Mouse (Mus musculus): Measurements from ENCODE around the gene Phgr1. TPM values are rescaled to one million over a fixed set of nuclear protein-coding genes. Genes with fewer than 3 reads are reported as not detected.

The Phgr1 gene
- total RNA-seq, 2 experiments from 2014 or later: not detected

- peak; percentile 48 to 55 for DNase-seq
- intact Hi-C loops (cut with DNase I): no loop called here
Measured at GRCm38 (mm10) chr2:118749341-118749884, 23.2 kb upstream of the Phgr1 start.

DNA sequence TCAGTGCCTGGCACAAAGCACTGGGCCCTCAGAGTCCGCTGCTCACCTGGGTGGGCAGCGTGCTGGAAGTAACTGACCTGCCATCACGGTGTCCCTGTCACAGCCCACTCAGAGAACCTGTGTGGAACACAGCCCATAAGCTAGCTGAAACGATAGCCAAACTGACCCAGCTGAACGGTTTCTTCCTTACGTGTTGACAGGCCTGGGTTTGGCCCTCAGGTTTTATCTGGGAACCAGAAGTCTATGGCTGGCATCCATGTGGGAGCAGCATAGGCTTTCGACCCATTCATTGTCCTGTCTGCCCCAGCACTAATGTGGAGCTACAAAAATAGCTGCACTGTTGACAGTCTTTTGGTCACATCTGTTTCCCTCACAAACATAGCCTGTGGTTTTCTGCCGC is 22.1 kb upstream of the Phgr1 start:
- DNase-seq: peak; percentile 63 to 82
- intact Hi-C loops (cut with DNase I): no loop called here

DNA sequence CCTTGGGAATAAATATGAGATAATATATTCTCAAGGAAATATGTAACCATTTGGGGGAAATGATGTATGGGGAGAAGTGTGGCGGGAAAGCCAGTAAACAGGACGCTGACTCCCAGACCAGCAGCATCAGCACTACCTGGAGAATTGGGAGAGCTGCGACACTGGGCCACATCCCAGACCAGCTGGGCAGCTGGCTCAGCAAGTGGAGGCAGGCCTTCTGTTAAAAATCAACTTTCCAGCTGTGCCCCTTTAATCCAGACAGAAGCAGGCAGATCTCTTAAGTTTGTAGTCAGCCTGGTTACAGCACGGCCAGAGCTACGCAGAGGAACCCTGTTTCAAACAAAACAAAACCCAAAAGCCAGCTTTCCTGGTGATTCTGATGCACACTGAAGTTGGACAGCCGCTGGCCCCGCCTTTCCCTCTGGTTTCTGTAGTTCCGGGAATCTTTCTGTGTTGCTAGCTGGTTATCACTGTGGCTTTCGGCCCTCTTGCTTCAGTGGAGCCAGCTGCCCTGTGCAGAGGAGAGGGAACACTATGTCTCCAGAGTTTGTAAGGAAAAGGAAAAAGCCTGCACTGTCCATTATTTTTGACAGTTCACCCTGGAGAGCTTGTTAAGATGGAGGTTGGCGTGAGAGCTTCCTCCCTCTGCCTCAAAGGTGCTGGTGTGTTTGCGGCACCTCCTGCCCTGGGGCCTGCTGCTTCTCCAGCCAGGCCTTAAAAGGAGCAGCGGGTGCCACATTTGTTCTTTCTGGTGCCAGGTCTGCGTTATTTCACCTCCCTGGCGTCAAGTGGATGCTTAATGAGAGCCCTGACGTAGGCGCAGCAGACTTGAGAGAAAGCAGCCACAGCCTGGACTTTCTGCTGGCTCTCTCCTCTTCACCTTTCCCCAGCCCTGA is 20.4 kb upstream of the Phgr1 start:
- intact Hi-C loops (cut with DNase I): no loop called here
- DNase-seq: peak; percentile 47 to 49

- DNase-seq: no peak
- intact Hi-C loops (cut with DNase I): no loop called here
Measured at GRCm38 (mm10) chr2:118752792-118753108, 19.8 kb upstream of the Phgr1 start.

DNA sequence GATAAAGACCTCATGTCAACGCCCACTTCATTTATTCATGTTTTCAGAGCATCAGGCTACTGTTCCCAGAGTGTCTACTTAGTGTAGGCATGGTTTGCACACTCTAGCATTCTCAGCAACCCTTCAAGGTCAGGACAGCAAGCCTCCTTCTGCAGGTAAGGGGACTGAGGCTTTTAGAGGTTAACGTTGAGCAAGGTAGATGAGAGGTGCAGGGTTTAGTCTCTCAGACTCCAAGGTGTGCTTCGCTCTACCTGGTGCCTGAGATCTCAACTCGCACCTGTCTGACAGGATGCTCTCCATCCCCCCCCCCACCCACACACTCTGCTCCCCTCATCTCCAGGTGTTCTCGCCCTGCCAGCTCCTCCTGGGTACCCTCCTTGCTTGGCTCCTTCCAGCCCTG is 18.4 kb upstream of the Phgr1 start:
- DNase-seq: no peak
- intact Hi-C loops (cut with DNase I): no loop called here

DNA sequence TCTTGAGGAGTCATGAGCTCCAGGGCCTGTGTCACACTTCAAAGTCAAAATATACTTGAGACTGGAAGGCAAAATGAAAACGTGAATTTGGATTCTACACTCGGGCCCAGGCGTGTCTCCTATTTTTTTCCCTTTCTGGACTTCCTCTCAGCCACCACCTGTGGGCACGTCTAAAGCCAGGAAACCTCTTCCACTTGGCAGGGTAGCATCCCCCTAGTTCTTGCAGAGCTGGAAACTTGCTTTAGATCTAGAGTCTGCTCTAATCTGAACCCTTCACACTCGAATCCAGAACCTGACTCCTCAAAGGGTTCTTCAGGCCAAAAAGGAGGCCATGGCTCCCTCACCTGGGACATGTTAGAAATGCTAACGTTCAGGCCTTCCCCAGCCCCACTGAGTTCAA is 17.2 kb upstream of the Phgr1 start:
- intact Hi-C loops (cut with DNase I): no loop called here
- no peak for DNase-seq

DNA sequence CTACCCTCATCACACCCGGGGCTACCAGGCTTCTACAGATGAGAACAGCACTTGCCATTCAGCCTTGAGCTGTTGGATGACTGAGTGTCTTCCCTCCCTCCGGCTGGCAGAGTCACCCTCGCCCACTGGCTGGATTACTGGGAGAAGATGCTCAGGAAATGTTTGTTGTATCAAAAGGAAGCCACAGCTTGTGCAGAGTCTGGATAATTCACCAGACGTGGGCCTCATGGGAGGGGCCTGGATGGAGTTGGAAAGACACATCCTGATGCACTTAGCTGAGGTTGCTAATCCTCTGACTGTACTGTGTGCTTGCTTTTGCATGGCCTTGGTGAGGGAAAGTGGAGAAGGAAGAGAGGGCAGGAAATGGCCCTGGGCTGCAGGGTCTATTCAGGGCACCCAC is 16.5 kb upstream of the Phgr1 start:
- intact Hi-C loops (cut with DNase I): no loop called here
- DNase-seq: no peak

GRCm38 (mm10) chr2:118759828-118760227 is 12.7 kb upstream of the Phgr1 start:
- DNase-seq: peak; percentile 66 to 70

GRCm38 (mm10) chr2:118760311-118761025 is 12.1 kb upstream of the Phgr1 start:
- intact Hi-C loops (cut with DNase I): loop anchor here (1.0 kb wide), 2 partner anchors 60 to 123 kb away; no protein-coding TSS in a partner anchor
- peak in 1 of 2 experiments; percentile 41 for DNase-seq

More at GRCm38 (mm10) chr2:118759828-118760227, 12.7 kb upstream of the Phgr1 start:
- intact Hi-C loops (cut with DNase I): loop anchor here (1.0 kb wide), 1 partner anchor 60 kb away; no protein-coding TSS in a partner anchor

- DNase-seq: peak in 1 of 2 experiments; percentile 53
- intact Hi-C loops (cut with DNase I): loop anchor here (1.0 kb wide), 1 partner anchor 122 kb away; no protein-coding TSS in a partner anchor
Measured at GRCm38 (mm10) chr2:118761358-118761757, 11.2 kb upstream of the Phgr1 start.

DNA sequence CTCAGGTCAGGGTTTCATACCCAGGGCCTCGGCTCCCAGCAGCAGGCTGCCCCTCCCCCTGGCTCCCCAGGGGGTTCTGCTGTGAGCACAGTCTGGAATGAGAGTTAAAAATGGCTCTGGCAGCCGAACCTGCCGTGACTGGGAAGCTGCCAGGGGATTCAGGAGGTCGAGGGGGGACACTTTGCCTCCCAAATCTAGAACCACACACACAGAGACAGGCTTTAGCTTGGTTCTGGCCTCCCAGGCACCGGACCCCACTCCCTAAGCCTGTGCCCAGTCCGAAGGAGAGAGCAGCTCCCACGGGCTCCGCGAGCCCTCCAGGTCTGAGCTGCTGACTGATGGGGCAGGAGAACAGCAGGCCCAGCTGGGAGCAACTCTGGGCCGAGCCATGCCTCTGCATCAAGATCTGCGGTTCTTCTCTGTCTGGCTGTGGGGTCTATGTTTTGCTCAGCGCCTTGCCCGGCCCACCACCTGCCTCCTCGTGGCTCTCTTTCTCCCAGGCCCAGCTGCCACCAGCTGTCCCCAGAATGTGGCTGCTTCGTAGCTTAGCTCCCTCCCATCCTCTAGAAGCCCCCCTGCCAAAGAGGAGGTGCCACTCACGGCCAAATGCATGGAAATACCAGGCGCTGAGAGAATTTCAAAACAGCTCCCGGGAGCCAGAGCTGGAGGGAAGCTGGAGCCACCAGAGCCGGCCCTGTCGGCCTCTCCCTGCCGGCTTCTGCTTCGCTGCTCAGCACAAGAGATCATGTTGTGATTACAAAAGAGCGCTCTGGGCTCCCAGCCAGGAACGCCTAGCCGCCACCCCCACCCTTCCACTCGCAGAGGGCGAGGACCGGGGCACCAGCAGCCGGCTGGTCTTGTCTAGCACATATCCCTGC is 10.4 kb upstream of the Phgr1 start, which contains the start of gene Ccdc9b:
Gene Ccdc9b, minus strand, starts transcription at position 756 of the 878 bp plus-strand sequence.
- intact Hi-C loops (cut with DNase I): loop anchor here (1.0 kb wide), 2 partner anchors 16 to 121 kb away; no protein-coding TSS in a partner anchor
- peak; percentile 91 to 93 for DNase-seq

DNA sequence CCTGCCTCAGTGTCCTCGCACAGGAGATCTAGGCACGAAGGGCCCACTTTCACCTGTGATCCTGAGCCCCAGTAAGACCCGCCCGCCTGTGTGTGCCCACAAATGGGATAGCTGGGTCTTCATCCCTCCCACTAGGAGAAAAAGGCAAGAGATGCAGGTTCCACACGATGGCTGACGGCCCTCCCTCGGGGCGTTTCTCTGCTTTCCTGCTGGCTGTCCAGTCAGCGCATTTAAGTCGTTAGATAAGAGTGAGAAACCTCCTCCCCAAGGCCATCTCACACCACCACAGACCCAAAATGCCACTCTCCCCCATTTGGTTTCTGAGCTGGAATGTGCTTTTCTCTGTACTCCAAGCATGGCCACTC is 9.8 kb upstream of the Phgr1 start:
- no peak for DNase-seq
- intact Hi-C loops (cut with DNase I): loop anchor here (1.0 kb wide), 1 partner anchor 16 kb away; no protein-coding TSS in a partner anchor

DNA sequence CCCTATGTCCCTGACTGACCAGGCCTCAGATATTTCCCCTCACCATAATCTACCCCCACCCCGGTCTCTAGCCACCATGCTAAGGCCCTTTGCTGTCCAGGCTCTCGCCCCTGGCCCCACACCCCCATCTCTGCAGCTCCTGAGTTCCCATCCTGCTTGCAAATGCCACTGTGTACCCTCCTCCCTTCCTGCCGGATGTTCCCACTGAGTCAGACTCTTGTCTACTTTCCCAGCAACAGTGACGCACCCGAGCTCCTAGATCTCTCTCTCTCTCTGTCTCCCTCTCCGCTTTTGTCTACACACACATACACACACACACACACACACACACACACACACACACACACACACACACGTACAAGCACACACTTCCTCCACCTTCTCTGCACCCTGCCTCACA is 9.1 kb upstream of the Phgr1 start:
- DNase-seq: peak in 1 of 2 experiments; percentile 40
- intact Hi-C loops (cut with DNase I): no loop called here

DNA sequence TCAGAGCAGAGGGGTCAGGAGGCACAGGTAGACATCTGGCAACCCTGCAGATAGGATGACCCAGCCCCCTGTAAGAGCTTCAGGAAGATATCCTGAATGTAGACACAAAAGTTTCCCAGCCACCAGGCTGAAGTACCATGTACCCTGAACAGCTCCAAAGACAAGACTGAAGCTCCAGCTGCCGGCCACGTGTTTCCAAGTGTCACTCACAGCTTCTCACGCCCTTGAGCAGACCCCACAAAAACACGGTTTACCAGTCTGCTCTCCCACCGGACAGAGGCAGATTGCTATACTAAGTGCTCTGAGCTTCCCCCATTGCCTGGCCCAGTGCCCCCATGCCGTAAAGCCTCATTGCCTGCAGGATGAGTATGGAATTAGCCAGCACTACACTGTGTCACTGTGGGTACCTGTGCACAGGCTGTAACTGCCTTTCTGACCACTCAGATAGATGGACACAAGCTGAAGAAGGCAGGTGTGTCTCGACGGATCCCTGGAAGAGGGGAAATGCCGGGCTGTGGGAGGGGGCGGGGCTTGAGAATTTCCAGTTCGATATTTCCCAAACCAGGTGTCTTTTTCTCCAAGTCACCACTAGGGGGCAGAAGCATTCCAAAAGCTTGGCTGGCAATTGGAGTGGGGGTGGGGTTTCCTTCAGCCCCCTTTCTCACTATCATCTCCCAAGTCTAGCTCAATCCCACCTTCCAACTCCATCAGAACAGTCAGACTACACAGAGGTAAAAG is 8.3 kb upstream of the Phgr1 start:
- intact Hi-C loops (cut with DNase I): no loop called here
- DNase-seq: peak in 1 of 2 experiments; percentile 65

GRCm38 (mm10) chr2:118764875-118765274 is 7.7 kb upstream of the Phgr1 start:
- intact Hi-C loops (cut with DNase I): no loop called here

DNA sequence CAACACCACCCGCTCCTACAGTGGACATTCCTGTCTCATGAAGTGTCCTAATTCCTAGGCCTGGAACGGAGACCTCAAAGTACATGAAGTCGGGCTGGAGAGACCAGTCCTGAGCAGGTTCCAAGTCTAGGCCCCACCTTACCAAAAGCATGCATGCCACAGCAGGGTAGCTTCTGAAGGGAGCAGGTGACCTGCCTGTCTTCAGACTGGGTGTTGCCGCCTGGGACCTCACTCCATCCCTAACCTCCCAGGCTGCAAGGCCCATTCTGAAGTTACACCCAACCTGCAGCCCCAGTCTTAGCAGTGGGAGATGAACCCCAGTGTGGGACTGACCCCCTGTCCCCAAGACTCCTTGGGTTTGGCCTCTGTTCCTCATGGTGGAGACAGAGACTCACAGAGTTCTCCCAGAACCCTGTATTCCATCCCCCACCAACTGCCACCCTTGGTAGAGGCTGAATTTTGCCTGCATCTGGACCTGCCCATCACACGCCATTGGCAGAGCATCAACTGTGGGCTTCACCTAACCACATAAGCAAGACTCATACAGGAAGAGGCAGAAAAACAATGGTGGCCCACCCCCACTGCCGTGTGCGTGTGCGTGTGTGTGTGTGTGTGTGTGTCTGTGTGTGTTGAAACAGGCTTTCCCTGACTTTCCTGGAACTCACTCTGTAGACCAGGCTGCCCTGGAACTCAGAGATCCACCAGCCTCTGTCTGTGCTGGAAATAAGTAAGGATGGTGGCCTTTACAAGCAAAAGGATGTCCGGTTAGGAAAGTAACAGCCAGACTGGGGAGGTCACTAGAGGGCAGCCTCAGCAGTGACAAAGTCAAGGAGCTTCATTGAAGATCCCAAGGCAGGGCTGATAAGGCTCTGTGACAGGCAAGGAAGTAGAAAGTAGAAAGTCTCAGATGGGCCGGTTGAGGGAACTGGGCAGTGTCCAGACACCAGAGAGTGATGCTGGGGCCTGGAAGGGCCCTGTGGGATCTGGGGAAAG is 6.2 kb upstream of the Phgr1 start:
- peak in 1 of 2 experiments; percentile 15 for DNase-seq
- intact Hi-C loops (cut with DNase I): no loop called here

More at GRCm38 (mm10) chr2:118764875-118765274, 7.7 kb upstream of the Phgr1 start:
- DNase-seq: no peak

- DNase-seq: no peak
- intact Hi-C loops (cut with DNase I): no loop called here
Measured at GRCm38 (mm10) chr2:118774536-118774935, 2.0 kb downstream of the Phgr1 start.

DNA sequence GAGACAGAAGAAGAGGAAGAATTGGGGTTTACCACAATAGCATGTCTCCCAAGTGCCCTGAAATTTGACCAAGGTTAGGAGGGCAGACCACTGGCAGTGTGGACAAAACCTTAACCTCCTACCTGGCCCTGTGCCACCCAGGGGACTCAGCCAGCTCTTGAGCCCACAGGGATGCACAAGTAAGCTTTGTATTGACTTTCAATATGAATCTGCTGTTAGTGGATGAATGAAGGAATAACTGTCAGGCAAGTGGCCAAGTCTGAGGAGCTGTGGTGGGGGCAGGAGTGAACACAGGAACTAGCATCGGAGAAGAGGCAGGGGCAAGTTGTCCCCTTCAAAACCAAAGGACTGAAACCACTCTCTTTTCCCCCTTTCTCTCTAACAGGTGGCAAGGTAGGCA is 2.8 kb downstream of the Phgr1 start:
- intact Hi-C loops (cut with DNase I): no loop called here
- DNase-seq: no peak
